Mouse (Mus musculus): ENCODE measurements around the gene Wasl.
A peak's percentile ranks its signal among the peaks of the same experiment; 100 is the strongest.

Wasl gene

DNA sequence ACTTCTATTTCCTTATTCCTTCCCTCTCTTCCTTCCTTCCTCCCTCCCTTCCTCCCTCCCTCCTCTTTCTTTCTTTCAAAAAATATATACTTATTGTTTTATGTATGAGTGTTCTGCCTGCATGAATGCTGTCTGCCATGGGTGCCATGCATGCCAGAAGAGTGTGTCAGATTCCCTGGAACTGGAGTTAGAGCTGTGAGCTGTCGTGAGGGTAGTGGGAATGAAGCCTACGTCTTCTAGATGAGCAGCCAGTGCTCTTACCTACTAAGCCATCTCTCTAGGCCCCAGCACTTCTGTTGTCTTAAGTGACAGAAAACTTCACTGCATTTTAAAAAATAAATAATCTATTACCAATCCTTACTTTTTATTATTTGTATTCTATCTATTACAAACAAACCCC, 43.9 kb downstream of the Wasl start:
- no peak for TF ChIP-seq GATA4 (IDR thresholded peaks at IDR 0.05; ENCODE audit: insufficient replicate concordance, low read length)

- TF ChIP-seq GATA4 (IDR thresholded peaks at IDR 0.05; ENCODE audit: insufficient replicate concordance, low read length), result no peak
Measured at GRCm38 (mm10) chr6:24619285-24620045, 45.3 kb downstream of the Wasl start.

DNA sequence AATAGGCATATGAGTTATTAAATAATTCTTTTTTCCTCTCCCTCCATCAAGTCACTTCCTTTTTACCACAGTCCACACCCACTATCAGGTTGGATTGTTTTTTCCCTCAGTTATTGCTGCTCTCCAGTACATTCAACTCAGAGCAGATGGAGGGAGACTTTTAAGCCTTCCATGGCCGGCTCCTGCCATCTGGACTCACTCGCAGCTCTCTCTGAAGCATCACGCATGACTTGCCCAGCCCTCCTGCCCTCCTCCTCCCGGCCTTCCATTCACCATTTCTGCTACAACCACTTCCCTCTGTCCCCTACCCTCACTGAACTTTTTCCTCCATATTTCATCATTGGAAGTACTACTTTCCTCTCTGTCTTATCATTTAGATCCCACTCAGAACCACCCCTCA, 48.1 kb downstream of the Wasl start:
- TF ChIP-seq GATA4 (IDR thresholded peaks at IDR 0.05; ENCODE audit: insufficient replicate concordance, low read length), result no peak

DNA sequence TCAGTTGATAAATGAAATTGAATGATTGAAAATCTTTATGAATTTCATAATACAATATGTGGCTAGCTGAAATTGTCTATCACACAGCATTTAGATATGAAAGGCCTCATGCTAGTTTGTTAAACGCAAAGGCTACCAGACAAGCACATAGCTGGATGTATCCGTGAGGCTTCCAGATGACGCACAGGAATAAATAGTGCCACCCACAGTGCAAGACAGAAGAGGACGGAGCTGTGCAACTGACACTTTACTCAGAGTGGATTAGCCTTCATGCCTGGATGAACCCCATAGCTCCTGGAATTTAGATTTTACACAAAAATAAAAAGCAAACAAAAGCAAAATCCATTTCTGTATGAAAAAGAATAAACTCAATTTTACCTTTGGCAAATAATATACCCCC, 50.9 kb downstream of the Wasl start:
- TF ChIP-seq GATA4 (IDR thresholded peaks at IDR 0.05; ENCODE audit: insufficient replicate concordance, low read length), result no peak

DNA sequence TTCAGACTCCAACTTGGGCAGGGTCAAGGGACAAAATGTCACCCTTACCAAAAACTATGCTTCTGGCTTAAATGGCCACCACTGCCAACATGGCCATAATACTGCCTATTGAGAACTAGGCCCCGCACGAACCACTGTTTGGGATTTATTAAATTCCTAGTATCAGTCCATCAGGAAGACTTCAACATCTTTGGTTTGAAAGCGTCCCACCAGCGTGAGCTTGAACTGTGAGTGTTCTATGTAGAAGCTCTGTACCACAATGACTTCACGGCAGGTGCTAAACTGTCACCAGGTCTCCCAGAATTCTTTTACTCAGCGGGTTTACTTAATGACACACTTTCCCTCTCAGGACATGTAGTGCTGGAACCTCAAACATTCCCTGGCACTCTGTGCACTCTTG, 51.5 kb downstream of the Wasl start:
- TF ChIP-seq GATA4 (IDR thresholded peaks at IDR 0.05; ENCODE audit: insufficient replicate concordance, low read length), result no peak

DNA sequence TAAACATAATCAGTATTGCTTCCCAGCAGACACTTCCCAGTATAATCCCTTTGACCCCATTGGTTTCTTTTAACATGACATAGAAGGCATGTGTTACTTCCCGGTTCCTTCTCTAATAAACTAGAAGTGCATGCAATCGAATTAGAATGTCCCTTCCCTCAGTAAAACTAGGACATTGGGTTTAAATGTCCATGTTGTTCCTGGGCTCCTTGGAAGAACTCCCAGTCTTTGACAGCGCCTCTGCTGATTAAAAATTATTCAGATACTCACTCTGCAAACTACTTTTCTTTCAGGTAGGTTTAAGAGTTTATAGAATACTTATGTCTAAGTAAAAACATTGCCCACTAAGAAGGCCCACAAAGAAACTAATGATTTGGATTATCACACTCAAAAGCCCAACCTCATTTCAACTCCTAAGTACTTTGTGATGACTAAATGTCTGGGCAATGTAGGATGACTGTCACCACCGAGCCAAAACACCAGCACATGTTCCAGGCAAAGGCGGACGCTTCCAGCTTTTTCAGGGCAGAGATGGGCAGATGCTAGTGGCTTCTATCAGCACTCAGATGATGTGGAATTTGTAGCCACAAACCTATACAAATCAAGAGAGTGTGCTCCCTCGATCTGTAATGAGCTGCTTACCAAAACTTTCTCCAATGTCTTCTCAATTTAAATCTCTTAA, 52.6 kb downstream of the Wasl start:
- peak; percentile 31; the same call in 1 of the 2 replicates for TF ChIP-seq GATA4 (IDR thresholded peaks at IDR 0.05; ENCODE audit: insufficient replicate concordance, low read length)

- no peak for TF ChIP-seq GATA4 (IDR thresholded peaks at IDR 0.05; ENCODE audit: insufficient replicate concordance, low read length)
Measured at GRCm38 (mm10) chr6:24610358-24610757, 54.5 kb downstream of the Wasl start.

DNA sequence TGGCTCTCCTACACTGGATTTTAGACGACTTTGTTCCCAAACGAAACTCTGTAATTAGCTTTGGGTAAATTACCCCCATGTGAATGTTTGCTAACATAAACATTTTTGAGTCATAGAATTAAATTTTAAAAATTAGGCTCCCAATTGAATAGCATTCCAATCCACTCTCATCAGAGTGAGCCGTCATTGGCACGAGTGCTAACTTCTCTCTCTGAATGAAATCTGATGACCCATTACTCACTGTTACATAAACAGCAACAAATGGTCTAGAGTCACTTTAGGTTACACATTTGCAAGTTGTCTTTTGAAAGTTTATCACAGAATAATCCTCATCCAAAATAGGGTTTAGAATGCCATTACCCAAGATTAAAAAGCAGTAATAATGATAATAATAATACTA, 55.3 kb downstream of the Wasl start:
- no peak for TF ChIP-seq GATA4 (IDR thresholded peaks at IDR 0.05; ENCODE audit: insufficient replicate concordance, low read length)

GRCm38 (mm10) chr6:24608682-24609081, 56.1 kb downstream of the Wasl start:
- TF ChIP-seq GATA4 (IDR thresholded peaks at IDR 0.05; ENCODE audit: insufficient replicate concordance, low read length), result no peak

DNA sequence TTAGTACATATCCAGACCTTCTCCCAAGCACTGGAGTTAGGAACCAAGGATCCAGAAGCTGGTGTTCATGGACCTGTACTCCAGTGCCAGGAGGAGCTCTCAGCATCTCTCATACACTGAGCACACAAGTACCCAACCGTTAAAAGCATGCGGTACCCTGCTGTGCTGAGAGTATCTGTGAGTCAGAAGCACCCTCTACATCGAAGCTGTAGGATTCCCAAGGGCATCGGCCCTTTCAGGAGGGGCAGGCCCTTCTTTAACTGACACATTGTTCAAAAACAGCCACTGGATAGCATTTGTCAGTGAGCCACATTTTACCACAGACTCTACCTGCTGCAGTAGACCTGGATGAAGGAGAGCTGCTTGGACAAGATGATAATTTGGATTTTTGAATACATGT, 56.7 kb downstream of the Wasl start:
- TF ChIP-seq GATA4 (IDR thresholded peaks at IDR 0.05; ENCODE audit: insufficient replicate concordance, low read length), result no peak

DNA sequence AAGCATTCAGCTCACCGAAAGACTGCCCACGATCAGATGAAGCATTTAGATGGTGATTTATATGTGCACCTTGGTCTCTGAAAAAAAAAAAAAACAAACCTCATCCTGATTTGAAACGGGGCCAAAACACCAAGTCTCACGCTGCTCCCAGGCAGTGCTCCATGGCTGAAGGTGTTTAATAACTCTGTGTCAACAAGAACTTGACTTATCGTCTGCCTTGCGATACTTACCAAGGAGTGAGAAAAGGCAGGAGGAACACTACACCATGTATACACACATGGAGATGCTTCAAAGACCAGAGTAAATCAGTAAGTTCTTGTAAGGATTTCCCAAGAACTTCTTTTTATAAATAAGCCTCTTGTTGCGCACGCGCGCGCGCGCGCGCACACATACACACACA, 57.3 kb downstream of the Wasl start:
- TF ChIP-seq GATA4 (IDR thresholded peaks at IDR 0.05; ENCODE audit: insufficient replicate concordance, low read length), result no peak

- TF ChIP-seq GATA4 (IDR thresholded peaks at IDR 0.05; ENCODE audit: insufficient replicate concordance, low read length), result no peak
Measured at GRCm38 (mm10) chr6:24606512-24606911, 58.3 kb downstream of the Wasl start.

DNA sequence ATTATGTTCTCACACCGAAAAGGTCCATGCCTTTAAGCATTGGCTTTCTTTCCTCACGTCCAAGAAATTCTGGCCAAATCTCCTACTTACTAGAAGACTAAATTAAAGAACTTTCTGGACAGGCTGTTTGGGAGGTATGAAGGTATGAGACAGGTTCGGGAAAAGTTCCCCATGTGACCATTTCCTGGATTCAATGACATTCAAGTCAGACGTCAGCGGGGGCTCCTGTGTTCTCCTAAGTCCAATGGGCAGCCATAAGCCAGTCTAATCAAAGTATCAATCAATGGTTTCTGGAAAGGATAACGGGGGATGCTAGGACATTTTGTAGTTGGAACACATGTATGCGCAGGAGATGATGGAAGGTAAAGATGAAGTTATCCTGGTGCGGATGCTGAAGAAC, 59.2 kb downstream of the Wasl start:
- TF ChIP-seq GATA4 (IDR thresholded peaks at IDR 0.05; ENCODE audit: insufficient replicate concordance, low read length), result no peak

DNA sequence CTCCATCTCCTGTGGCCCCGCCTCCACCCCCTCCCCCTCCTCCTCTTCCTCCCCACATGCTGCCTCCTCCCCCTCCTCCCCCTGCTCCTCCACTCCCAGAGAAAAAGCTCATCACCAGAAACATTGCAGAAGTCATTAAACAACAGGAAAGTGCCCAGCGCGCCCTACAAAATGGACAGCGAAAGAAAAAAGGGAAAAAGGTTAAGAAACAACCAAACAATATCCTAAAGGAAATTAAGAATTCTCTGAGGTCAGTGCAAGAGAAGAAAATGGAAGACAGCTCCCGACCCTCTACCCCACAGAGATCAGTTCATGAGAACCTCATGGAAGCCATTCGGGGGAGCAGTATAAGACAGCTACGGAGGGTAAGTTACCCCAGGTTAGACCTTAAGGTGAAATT, 60.5 kb downstream of the Wasl start:
- TF ChIP-seq GATA4 (IDR thresholded peaks at IDR 0.05; ENCODE audit: insufficient replicate concordance, low read length), result no peak

GRCm38 (mm10) chr6:24602993-24603392, 61.8 kb downstream of the Wasl start:
- no peak for TF ChIP-seq GATA4 (IDR thresholded peaks at IDR 0.05; ENCODE audit: insufficient replicate concordance, low read length)

- TF ChIP-seq GATA4 (IDR thresholded peaks at IDR 0.05; ENCODE audit: insufficient replicate concordance, low read length), result no peak
Measured at GRCm38 (mm10) chr6:24602351-24602750, 62.5 kb downstream of the Wasl start.

GRCm38 (mm10) chr6:24601668-24602067, 63.1 kb downstream of the Wasl start:
- no peak for TF ChIP-seq GATA4 (IDR thresholded peaks at IDR 0.05; ENCODE audit: insufficient replicate concordance, low read length)

All from liver, adult (tissue).